In genomic region chr3:23817585-23817984, GRCm38 (mm10) we compare ENCODE assay signal across 28 mouse cellular contexts.
DNase-seq lines count a peak whose midpoint lies in the region; ATAC-seq and TF ChIP-seq lines count a peak whose summit lies in the region.
"Had no signal": no experiment of that assay in that cellular context is flagged by ENCODE, and none has a peak within 500 bp of the region (broad histone marks: within the 10 kb centered on the region; RNA-seq: fewer than 3 reads in every experiment).

No protein-coding gene starts in this region.

- no peak overlapping the region for H3K4me2 ChIP-seq in embryonic facial prominence, embryonic 14.5 days (ENCODE audit: low read depth, low read length)
- no peak overlapping the region for H3K4me2 ChIP-seq in kidney, embryonic 14.5 days (replicated peaks; ENCODE audit: low read depth, low read length)
- H3K4me2 ChIP-seq: embryonic facial prominence, embryonic 15.5 days; forebrain, embryonic 12.5 days; heart, embryonic 15.5 days; limb, embryonic 13.5 days; liver, embryonic 11.5 days; midbrain, embryonic 15.5 days had no signal

- H3K9me3 ChIP-seq in embryonic facial prominence, embryonic 14.5 days (ENCODE audit: control insufficient read depth, low read length): no peaks in the 10 kb centered on the region
- H3K9me3 ChIP-seq in embryonic facial prominence, embryonic 10.5 days: no peaks in the 10 kb centered on the region
- H3K9me3 ChIP-seq in kidney, embryonic 14.5 days (ENCODE audit: control insufficient read depth, low read length): no peaks in the 10 kb centered on the region
- H3K9me3 ChIP-seq: embryonic facial prominence, embryonic 15.5 days; forebrain, embryonic 12.5 days; heart, embryonic 15.5 days; limb, embryonic 13.5 days; midbrain, embryonic 10.5 days; midbrain, embryonic 15.5 days had no signal

- TF ChIP-seq CTCF in heart, adult 2 months (IDR thresholded peaks at IDR 0.05): no peak

- no peak for TF ChIP-seq POLR2A in heart, adult 2 months (IDR thresholded peaks at IDR 0.05; ENCODE audit: insufficient read depth, low read depth, low read length)

- no peak for TF ChIP-seq EP300 in heart, adult 2 months (IDR thresholded peaks at IDR 0.05; ENCODE audit: insufficient read depth, low read depth, low read length)

- no peak overlapping the region for H3K9ac ChIP-seq in embryonic facial prominence, embryonic 14.5 days (ENCODE audit: low read depth, low read length)
- no peak overlapping the region for H3K9ac ChIP-seq in heart, adult 2 months (ENCODE audit: low read depth, low read length)
- H3K9ac ChIP-seq in kidney, embryonic 14.5 days (ENCODE audit: low read depth, low read length): no peak overlapping the region
- H3K9ac ChIP-seq: embryonic facial prominence, embryonic 15.5 days; forebrain, embryonic 12.5 days; forebrain, postnatal 0 days; heart, embryonic 15.5 days; limb, embryonic 13.5 days; midbrain, embryonic 15.5 days had no signal

- H3K27ac ChIP-seq in embryonic facial prominence, embryonic 14.5 days (replicated peaks; ENCODE audit: low read depth, low read length): no peak overlapping the region
- H3K27ac ChIP-seq in embryonic facial prominence, embryonic 10.5 days (replicated peaks): no peak overlapping the region
- no peak overlapping the region for H3K27ac ChIP-seq in heart, adult 2 months
- H3K27ac ChIP-seq in kidney, embryonic 14.5 days (ENCODE audit: low read depth, low read length): no peak overlapping the region
- H3K27ac ChIP-seq: embryonic facial prominence, embryonic 15.5 days; forebrain, embryonic 12.5 days; heart, embryonic 15.5 days; layer of hippocampus, adult 2 months; left cerebral cortex, adult 2 months; limb, embryonic 13.5 days; midbrain, embryonic 10.5 days; midbrain, embryonic 15.5 days had no signal

- no peak for ATAC-seq in embryonic facial prominence, embryonic 14.5 days (ENCODE audit: low read depth)
- no peak for ATAC-seq in kidney, embryonic 14.5 days (ENCODE audit: low FRiP score, low TSS enrichment)
- ATAC-seq: activated CD4-positive, CD25-positive, alpha-beta regulatory T cell, adult 4 months; forebrain, postnatal 0 days; hindbrain, embryonic 16.5 days; midbrain, embryonic 15.5 days had no signal

- H3K27me3 ChIP-seq in embryonic facial prominence, embryonic 14.5 days (replicated peaks; ENCODE audit: control insufficient read depth, insufficient read depth, low read length): no peaks in the 10 kb centered on the region
- no peaks in the 10 kb centered on the region for H3K27me3 ChIP-seq in embryonic facial prominence, embryonic 10.5 days (replicated peaks; ENCODE audit: low read depth, poor library complexity, severe bottlenecking)
- no peaks in the 10 kb centered on the region for H3K27me3 ChIP-seq in heart, adult 2 months (ENCODE audit: control insufficient read depth, insufficient read depth, low read length)
- no peaks in the 10 kb centered on the region for H3K27me3 ChIP-seq in kidney, embryonic 14.5 days (ENCODE audit: control insufficient read depth, insufficient read depth, low read length)
- H3K27me3 ChIP-seq: CH12.LX; embryonic facial prominence, embryonic 15.5 days; forebrain, embryonic 12.5 days; heart, embryonic 15.5 days; limb, embryonic 13.5 days; midbrain, embryonic 15.5 days had no signal

- H3K4me3 ChIP-seq in embryonic facial prominence, embryonic 14.5 days (ENCODE audit: low read depth, low read length): no peak overlapping the region
- H3K4me3 ChIP-seq in embryonic facial prominence, embryonic 10.5 days: no peak overlapping the region
- H3K4me3 ChIP-seq in heart, adult 2 months: no peak overlapping the region
- no peak overlapping the region for H3K4me3 ChIP-seq in kidney, embryonic 14.5 days (ENCODE audit: low read length)
- H3K4me3 ChIP-seq: embryonic facial prominence, embryonic 15.5 days; forebrain, embryonic 12.5 days; heart, embryonic 15.5 days; layer of hippocampus, adult 2 months; left cerebral cortex, adult 2 months; limb, embryonic 13.5 days; midbrain, embryonic 10.5 days; midbrain, embryonic 15.5 days had no signal

- no peaks in the 10 kb centered on the region for H3K36me3 ChIP-seq in embryonic facial prominence, embryonic 14.5 days (ENCODE audit: control insufficient read depth, insufficient read depth, low read length)
- H3K36me3 ChIP-seq in embryonic facial prominence, embryonic 10.5 days (replicated peaks): no peaks in the 10 kb centered on the region
- H3K36me3 ChIP-seq in heart, adult 2 months (ENCODE audit: control insufficient read depth, insufficient read depth, low read length): no peaks in the 10 kb centered on the region
- no peaks in the 10 kb centered on the region for H3K36me3 ChIP-seq in kidney, embryonic 14.5 days (ENCODE audit: control insufficient read depth, insufficient read depth, low read length)
- H3K36me3 ChIP-seq: embryonic facial prominence, embryonic 15.5 days; forebrain, embryonic 12.5 days; heart, embryonic 15.5 days; limb, embryonic 13.5 days; midbrain, embryonic 10.5 days; midbrain, embryonic 15.5 days had no signal

- DNase-seq in embryonic facial prominence, embryonic 14.5 days (ENCODE audit: low spot score): peak; percentile 2
- DNase-seq in embryonic facial prominence, embryonic 10.5 days (ENCODE audit: low spot score): no peak
- peak; percentile 12 to 23 for DNase-seq in heart, adult 18-20 months
- no peak for DNase-seq in heart, adult 2 months
- peak; percentile 47 for DNase-seq in kidney, postnatal 14 days
- DNase-seq in heart, postnatal 4 days: peak; percentile 10
- no peak for DNase-seq in natural killer cell, adult 2 months (ENCODE audit: low spot score in 2 of 2)
- DNase-seq: adrenal gland, adult 2 months; adrenal gland, postnatal 36 days; cerebellum, adult 18-20 months; cerebellum, postnatal 10 days; forebrain, postnatal 0 days; kidney, adult 2 months; right cerebral cortex, postnatal 25 days; thymus, postnatal 25 days had no signal

- H3K79me2 ChIP-seq in heart, adult 2 months (replicated peaks; ENCODE audit: control insufficient read depth, insufficient read depth, low read length): no peaks in the 10 kb centered on the region

- H3K4me1 ChIP-seq in embryonic facial prominence, embryonic 14.5 days (ENCODE audit: control insufficient read depth, insufficient read depth, low read length): no peaks in the 10 kb centered on the region
- no peaks in the 10 kb centered on the region for H3K4me1 ChIP-seq in embryonic facial prominence, embryonic 10.5 days
- no peaks in the 10 kb centered on the region for H3K4me1 ChIP-seq in heart, adult 2 months (ENCODE audit: control insufficient read depth, insufficient read depth, low read length)
- no peaks in the 10 kb centered on the region for H3K4me1 ChIP-seq in kidney, embryonic 14.5 days (ENCODE audit: control insufficient read depth, insufficient read depth, low read length)
- H3K4me1 ChIP-seq: embryonic facial prominence, embryonic 15.5 days; forebrain, embryonic 12.5 days; heart, embryonic 15.5 days; limb, embryonic 13.5 days; midbrain, embryonic 10.5 days; midbrain, embryonic 15.5 days had no signal

- intact Hi-C loops in heart, adult 2 months (cut with DNase I): no loop called here

Comparison
In these comparisons a context has a peak if more than half of its experiments do, and no peak if none do; other contexts are left out.
1. DNase-seq: peak in embryonic facial prominence, embryonic 14.5 days (single experiment), heart, adult 18-20 months (2 of 2), kidney, postnatal 14 days (single experiment) and heart, postnatal 4 days (single experiment); none in embryonic facial prominence, embryonic 10.5 days (single experiment), heart, adult 2 months (0 of 2) and natural killer cell, adult 2 months (0 of 2).